Mouse (Mus musculus) hindbrain, embryonic 11.5 days (tissue): ENCODE measurements around the gene Nlrx1. TPM values are rescaled to one million over a fixed set of nuclear protein-coding genes. Genes with fewer than 3 reads are reported as not detected.

Experiments used
- ATAC-seq: fragments of 200-750 bp; cut with Nextera tagmentation; 2 replicates; pipeline ENCODE4 v1.8.0; 2017; ENCODE audit warnings: mild to moderate bottlenecking, moderate TSS enrichment, moderate library complexity; ENCODE audit not compliant: low FRiP score
- DNase-seq: peaks from one replicate; pipeline ENCODE4 v3.0.0-alpha.2; 2015; ENCODE audit warnings: low spot score
- H3K27ac ChIP-seq: fragments of 300-500 bp; sonication (generic); 2 replicates; pipeline ENCODE4 v1.5.1; 2014; ENCODE audit warnings: mild to moderate bottlenecking, low read depth, low read length
- H3K27me3 ChIP-seq: fragments of 300-500 bp; sonication (generic); 2 replicates; pipeline ENCODE4 v1.6.1; 2014; ENCODE audit warnings: mild to moderate bottlenecking, low read length, moderate library complexity, mixed read lengths; ENCODE audit not compliant: control insufficient read depth, insufficient read depth
- H3K36me3 ChIP-seq: fragments of 300-500 bp; sonication (generic); 2 replicates; pipeline ENCODE4 v1.6.1; 2014; ENCODE audit warnings: mild to moderate bottlenecking, low read length, moderate library complexity, mixed read lengths; ENCODE audit not compliant: control insufficient read depth, insufficient read depth
- H3K4me1 ChIP-seq: fragments of 300-500 bp; sonication (generic); replicated peaks from 2 replicates; pipeline ENCODE4 v1.6.1; 2014; ENCODE audit warnings: low read length, mixed read lengths; ENCODE audit not compliant: control insufficient read depth, insufficient read depth
- H3K4me2 ChIP-seq: fragments of 300-500 bp; sonication (generic); replicated peaks from 2 replicates; pipeline ENCODE4 v1.6.1; 2014; ENCODE audit warnings: mild to moderate bottlenecking, low read depth, low read length
- H3K4me3 ChIP-seq: fragments of 300-500 bp; sonication (generic); 2 replicates; pipeline ENCODE4 v1.5.1; 2014; ENCODE audit warnings: low read depth, low read length
- H3K9ac ChIP-seq: fragments of 300-500 bp; sonication (generic); 2 replicates; pipeline ENCODE4 v1.6.1; 2014; ENCODE audit warnings: low read depth, low read length
- H3K9me3 ChIP-seq: fragments of 300-500 bp; sonication (generic); 2 replicates; pipeline ENCODE4 v1.6.1; 2016; ENCODE audit warnings: low read length; ENCODE audit not compliant: control insufficient read depth
- WGBS: fragments of 180-500 bp; shearing (Covaris S2); extraction: QIAGEN DNeasy Blood & Tissue Kit; methylation state at CpG from one replicate; pipeline ENCODE4 v1.1.7; 2014; 5-methylcytosine and 5-hydroxymethylcytosine counted together
- polyA plus RNA-seq: library from polyadenylated mRNA; unstranded; fragments of >200 nt; fragmentation: Nextera tagmentation; extraction: Ambion mirVana; gene quantifications from 2 replicates; pipeline ENCODE4 v1.2.1, GENCODE M21; 2014

Gene Nlrx1
- polyA plus RNA-seq, 1 experiment from 2014 or later, result 2.9 TPM

DNA sequence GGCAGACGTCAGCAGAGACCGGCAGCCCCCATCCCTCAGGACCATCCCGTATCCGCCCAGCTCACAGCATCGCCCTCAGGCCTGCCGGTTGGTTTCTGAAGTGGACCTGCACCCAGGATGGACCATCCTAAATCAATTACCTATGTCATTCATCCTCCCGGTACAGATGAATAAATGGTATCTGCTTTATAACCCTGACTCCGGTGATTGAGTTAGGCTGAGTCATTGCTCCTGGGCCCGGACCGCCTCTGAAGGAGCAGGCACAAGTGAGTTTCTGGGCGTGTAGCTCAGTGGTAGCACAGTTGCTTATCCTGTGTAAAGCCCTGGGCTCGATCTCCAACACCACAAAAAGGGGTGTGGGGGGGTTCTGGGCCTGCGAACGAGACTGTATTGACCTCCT, 7.0 kb downstream of the Nlrx1 start:
- 84% methylated on average over 14 of the region's 14 CpGs for WGBS
- Histone ChIP-seq H3K9ac (no peak overlapping the region), H3K9me3 (no peaks in the 10 kb centered on the region), H3K4me1 (no peaks in the 10 kb centered on the region), H3K4me3 (no peak overlapping the region), H3K36me3 (no peaks in the 10 kb centered on the region), H3K27me3 (no peaks in the 10 kb centered on the region), H3K4me2 (no peak overlapping the region), H3K27ac (no peak overlapping the region)
- DNase-seq (no peak), ATAC-seq (no peak)

DNA sequence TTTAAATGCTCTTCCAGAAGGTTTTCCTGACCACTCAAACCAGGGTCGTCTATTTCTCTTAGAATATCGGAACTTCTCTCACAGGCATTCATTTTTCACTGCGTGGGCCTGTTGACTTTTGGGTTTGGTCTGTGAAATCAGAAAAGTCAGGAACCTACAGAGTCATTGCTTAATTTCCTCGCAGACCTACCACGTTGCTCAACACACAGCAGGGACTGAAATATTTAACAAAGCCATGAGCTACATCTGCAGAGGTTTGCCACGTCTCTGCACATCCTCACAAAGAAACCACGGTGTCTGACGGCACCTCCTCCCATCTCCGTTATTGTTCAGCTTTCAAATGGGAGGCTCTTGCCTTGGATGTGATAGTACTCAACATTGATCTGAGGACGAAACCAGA, 9.4 kb downstream of the Nlrx1 start:
- no peak overlapping the region for H3K27ac ChIP-seq
- no peak for ATAC-seq
- H3K4me2 ChIP-seq, result no peak overlapping the region
- H3K4me1 ChIP-seq, result no peaks in the 10 kb centered on the region; the same call in 1 of the 2 replicates
- H3K36me3 ChIP-seq, result no peaks in the 10 kb centered on the region
- no peaks in the 10 kb centered on the region for H3K9me3 ChIP-seq
- H3K27me3 ChIP-seq, result no peaks in the 10 kb centered on the region
- 73% methylated on average over 10 of the region's 10 CpGs for WGBS
- no peak for DNase-seq
- H3K4me3 ChIP-seq, result no peak overlapping the region
- no peak overlapping the region for H3K9ac ChIP-seq

DNA sequence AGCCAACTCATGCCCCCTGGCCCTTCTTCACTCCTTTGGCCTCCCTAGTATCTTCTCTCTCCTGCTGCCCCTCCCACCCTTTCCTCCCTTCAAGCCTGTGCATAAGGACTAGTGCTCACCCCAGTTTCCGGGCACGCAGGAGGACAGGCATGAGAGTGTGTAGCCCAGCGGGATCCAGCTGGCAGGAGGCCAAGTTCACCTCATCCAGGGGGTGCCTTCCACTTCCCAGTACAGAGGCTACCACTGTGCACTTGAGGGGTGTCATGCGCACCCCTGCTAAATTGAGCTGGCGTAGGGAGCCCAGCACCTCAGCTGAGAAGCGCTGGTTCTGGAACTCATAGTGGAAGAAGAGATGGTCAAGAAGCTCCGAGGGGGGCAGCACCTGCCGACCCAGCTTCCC, 12.2 kb downstream of the Nlrx1 start:
- Histone ChIP-seq H3K9me3 (no peaks in the 10 kb centered on the region), H3K4me2 (no peak overlapping the region), H3K4me1 (no peaks in the 10 kb centered on the region; the same call in 1 of the 2 replicates), H3K27me3 (no peaks in the 10 kb centered on the region), H3K36me3 (no peaks in the 10 kb centered on the region), H3K27ac (no peak overlapping the region), H3K4me3 (no peak overlapping the region), H3K9ac (no peak overlapping the region)
- WGBS, result 89% methylated on average over 8 of the region's 8 CpGs
- ATAC-seq (no peak), DNase-seq (no peak)

DNA sequence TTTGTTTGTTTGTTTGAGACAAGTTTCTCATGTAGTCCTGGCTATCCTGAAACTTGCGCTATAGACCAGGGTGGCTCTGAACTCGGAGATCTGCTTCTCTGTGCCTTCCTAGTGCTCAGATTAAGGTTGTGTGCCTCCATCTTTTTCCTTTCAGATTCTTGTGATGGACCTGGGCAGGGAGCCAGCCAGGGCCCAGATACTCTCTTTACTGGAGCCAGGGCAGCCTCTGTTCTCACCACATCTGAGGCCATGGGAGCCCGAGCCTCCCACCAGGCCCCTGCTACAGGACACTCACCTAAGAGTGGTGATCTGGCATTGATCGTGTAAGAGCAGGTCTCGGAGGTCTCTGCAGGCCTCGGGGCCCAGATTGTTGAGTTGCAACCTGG, 13.3 kb downstream of the Nlrx1 start:
- ATAC-seq, result no peak
- WGBS, result 56% methylated on average over 6 of the region's 6 CpGs
- no peak for DNase-seq
- Histone ChIP-seq H3K4me1 (no peaks in the 10 kb centered on the region; the same call in none of the 2 replicates), H3K27me3 (no peaks in the 10 kb centered on the region), H3K36me3 (no peaks in the 10 kb centered on the region), H3K9me3 (no peaks in the 10 kb centered on the region), H3K27ac (0 out of 2 replicates have a peak overlapping the region, but pooled peaks have one; percentile 19), H3K9ac (no peak overlapping the region), H3K4me2 (no peak overlapping the region), H3K4me3 (no peak overlapping the region)

DNA sequence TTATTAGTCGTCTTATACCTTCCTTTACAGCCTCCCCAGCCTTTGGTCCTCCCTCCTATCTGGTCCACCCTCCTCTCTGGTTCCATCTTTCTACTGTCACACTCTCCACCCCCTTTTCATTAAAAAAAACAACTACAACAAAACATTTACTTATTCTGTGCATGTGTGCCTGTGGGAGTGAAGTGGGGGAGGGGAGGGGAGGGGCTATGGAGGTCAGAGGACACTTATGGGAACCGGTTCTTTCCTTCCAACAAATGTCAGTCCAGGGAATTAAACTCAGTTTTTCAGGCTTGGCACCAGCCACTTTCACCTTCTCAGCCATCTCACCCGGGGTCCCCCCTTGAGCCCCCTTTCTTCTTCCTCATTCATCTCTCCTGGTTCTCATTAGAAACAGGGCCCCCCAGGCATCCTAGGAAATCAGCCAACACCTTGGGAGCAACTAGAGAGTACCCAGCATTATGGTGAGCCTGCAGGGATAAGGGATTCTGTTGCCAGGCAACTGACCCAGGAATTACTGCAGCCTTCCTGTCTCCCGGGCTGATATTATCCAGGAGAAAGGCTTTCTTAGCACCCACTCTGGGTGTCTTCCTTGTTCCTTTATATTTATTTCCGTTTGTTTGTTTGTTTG, 13.8 kb downstream of the Nlrx1 start:
- H3K27me3 ChIP-seq, result no peaks in the 10 kb centered on the region
- no peak overlapping the region for H3K4me2 ChIP-seq
- ATAC-seq, result no peak
- no peaks in the 10 kb centered on the region for H3K36me3 ChIP-seq
- no peak overlapping the region for H3K27ac ChIP-seq
- H3K4me1 ChIP-seq, result no peaks in the 10 kb centered on the region; the same call in none of the 2 replicates
- DNase-seq, result peak; percentile 24
- H3K4me3 ChIP-seq, result no peak overlapping the region
- no peaks in the 10 kb centered on the region for H3K9me3 ChIP-seq
- H3K9ac ChIP-seq, result no peak overlapping the region
- WGBS, result 11% methylated on average over 5 of the region's 5 CpGs

DNA sequence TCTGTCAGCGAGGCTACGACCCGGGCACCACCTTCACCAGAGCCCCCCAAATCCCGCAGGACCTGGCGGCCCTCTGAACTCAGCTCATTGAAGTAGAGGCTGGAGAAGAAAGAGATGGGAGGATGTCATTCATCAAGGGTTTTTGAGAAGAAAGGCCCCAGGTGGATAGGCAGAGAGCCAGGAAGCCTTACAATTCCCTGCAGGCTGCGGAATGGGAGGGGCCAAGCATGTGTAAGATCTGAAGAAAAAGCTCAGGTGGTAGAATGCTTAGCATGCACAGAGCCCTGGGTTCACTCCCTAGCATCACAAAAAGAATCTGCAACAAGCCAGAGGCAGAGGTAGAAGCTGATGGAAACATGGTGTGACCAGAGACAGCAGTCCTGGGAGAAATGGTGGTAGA, 15.0 kb downstream of the Nlrx1 start:
- Histone ChIP-seq H3K4me1 (no peaks in the 10 kb centered on the region; the same call in none of the 2 replicates), H3K9ac (no peak overlapping the region), H3K27ac (no peak overlapping the region), H3K4me2 (no peak overlapping the region; the same call in 1 of the 2 replicates), H3K9me3 (no peaks in the 10 kb centered on the region), H3K36me3 (no peaks in the 10 kb centered on the region), H3K27me3 (no peaks in the 10 kb centered on the region), H3K4me3 (no peak overlapping the region)
- DNase-seq (no peak), ATAC-seq (no peak)
- WGBS, result 82% methylated on average over 6 of the region's 6 CpGs

DNA sequence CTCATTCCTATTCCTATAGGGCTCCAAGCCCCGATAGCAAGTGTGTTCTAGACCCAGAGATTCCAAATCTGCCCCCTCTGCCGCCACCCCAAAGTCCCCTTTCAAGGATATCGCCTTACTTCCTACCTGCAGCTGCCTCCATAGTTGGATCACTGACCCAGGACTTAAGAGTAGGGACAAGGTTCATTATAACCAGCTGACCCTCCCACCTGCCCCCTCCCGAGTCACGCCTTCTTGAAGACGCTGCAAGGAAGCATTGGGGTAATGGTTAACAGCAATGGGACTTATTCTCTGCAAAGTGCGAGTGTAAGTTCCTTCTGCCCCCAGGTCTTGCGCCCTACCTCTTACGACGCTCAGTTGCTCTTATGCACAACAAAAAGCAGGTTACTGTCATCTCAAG, 17.1 kb downstream of the Nlrx1 start, which contains the start of gene Pdzd3:
Gene Pdzd3 (minus strand): TSS at position 158 of the 400 bp plus-strand sequence.
- H3K9me3 ChIP-seq, result no peaks in the 10 kb centered on the region
- H3K4me2 ChIP-seq, result no peak within 1 kb of the TSS
- DNase-seq (no peak), ATAC-seq (no peak)
- H3K4me1 ChIP-seq, result no peaks in the 10 kb centered on the region; the same call in none of the 2 replicates
- H3K36me3 ChIP-seq, result no peaks in the 10 kb centered on the region
- no peak within 1 kb of the TSS for H3K9ac ChIP-seq
- no peak within 1 kb of the TSS for H3K4me3 ChIP-seq
- 76% methylated on average over 10 of the region's 10 CpGs for WGBS
- H3K27ac ChIP-seq, result no peak within 1 kb of the TSS
- no peaks in the 10 kb centered on the region for H3K27me3 ChIP-seq

DNA sequence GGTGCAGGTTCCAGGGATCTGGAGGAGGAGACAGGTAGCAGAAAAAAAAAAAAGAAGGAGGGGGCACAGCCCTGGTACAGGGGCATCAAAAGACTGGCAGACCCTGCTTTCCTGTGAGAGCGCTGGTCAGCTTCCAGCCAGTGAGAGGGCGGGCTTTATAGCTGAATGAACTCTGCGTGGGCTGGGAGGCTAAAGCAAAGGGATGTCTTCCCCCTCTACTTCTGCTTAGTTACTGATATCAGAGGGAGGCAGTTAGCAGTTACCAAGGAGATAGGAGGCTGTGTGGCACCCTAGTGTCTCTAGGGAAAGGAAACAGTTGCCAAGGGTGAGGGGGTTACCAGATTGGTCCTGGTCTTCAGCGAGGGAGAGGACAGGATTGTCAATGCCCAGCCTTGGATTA, 18.0 kb downstream of the Nlrx1 start:
- no peaks in the 10 kb centered on the region; the same call in none of the 2 replicates for H3K4me1 ChIP-seq
- DNase-seq (no peak), ATAC-seq (no peak)
- WGBS, result 56% methylated on average over 4 of the region's 4 CpGs
- no peaks in the 10 kb centered on the region for H3K9me3 ChIP-seq
- H3K36me3 ChIP-seq, result no peaks in the 10 kb centered on the region
- H3K4me3 ChIP-seq, result no peak overlapping the region
- no peaks in the 10 kb centered on the region for H3K27me3 ChIP-seq
- H3K27ac ChIP-seq, result no peak overlapping the region
- H3K9ac ChIP-seq, result no peak overlapping the region
- no peak overlapping the region for H3K4me2 ChIP-seq
